26 mouse cellular contexts compared by ENCODE assay signal in genomic region chr12:14574258-14574657, GRCm38 (mm10).
A peak's percentile ranks its signal among the peaks of the same experiment; 100 is the strongest.
DNase-seq lines count a peak whose midpoint lies in the region; ATAC-seq and TF ChIP-seq lines count a peak whose summit lies in the region.
"Had no signal": no experiment of that assay in that cellular context is flagged by ENCODE, and none has a peak within 500 bp of the region (broad histone marks: within the 10 kb centered on the region; RNA-seq: fewer than 3 reads in every experiment).

No protein-coding gene starts in this region.

- 8% methylated on average over 2 of the region's 2 CpGs for WGBS in forebrain, embryonic 11.5 days
- 9% methylated on average over 2 of the region's 2 CpGs for WGBS in forebrain, postnatal 0 days
- WGBS in forebrain, embryonic 14.5 days, result 4% methylated on average over 2 of the region's 2 CpGs
- 16% methylated on average over 2 of the region's 2 CpGs for WGBS in forebrain, embryonic 10.5 days
- WGBS in midbrain, embryonic 16.5 days, result 11% methylated on average over 2 of the region's 2 CpGs
- WGBS in midbrain, embryonic 13.5 days, result 30% methylated on average over 2 of the region's 2 CpGs

- no peaks in the 10 kb centered on the region for H3K4me1 ChIP-seq in forebrain, embryonic 11.5 days (replicated peaks; ENCODE audit: control insufficient read depth, insufficient read depth, low read length)
- no peaks in the 10 kb centered on the region for H3K4me1 ChIP-seq in forebrain, postnatal 0 days (ENCODE audit: insufficient read depth)
- H3K4me1 ChIP-seq in forebrain, embryonic 14.5 days (ENCODE audit: control insufficient read depth, insufficient read depth, low read length), result peaks cover 4% of the 10 kb centered on the region; the same call in 1 of the 2 replicates
- H3K4me1 ChIP-seq in forebrain, embryonic 10.5 days, result peaks cover 10% of the 10 kb centered on the region
- no peaks in the 10 kb centered on the region for H3K4me1 ChIP-seq in midbrain, embryonic 16.5 days (ENCODE audit: control insufficient read depth, insufficient read depth, low read length)
- 0 out of 2 replicates have a peak, but pooled peaks cover 4% of the 10 kb centered on the region for H3K4me1 ChIP-seq in midbrain, embryonic 13.5 days (replicated peaks)
- H3K4me1 ChIP-seq: hindbrain, embryonic 10.5 days; hindbrain, embryonic 13.5 days; intestine, embryonic 15.5 days had no signal

- H3K9ac ChIP-seq in forebrain, embryonic 11.5 days (ENCODE audit: low read length), result no peak overlapping the region
- H3K9ac ChIP-seq in forebrain, postnatal 0 days, result no peak overlapping the region
- H3K9ac ChIP-seq in forebrain, embryonic 14.5 days (ENCODE audit: low read length), result no peak overlapping the region
- no peak overlapping the region for H3K9ac ChIP-seq in midbrain, embryonic 16.5 days (ENCODE audit: low read depth, low read length)
- H3K9ac ChIP-seq in midbrain, embryonic 13.5 days (replicated peaks), result no peak overlapping the region
- H3K9ac ChIP-seq: hindbrain, embryonic 13.5 days; intestine, embryonic 15.5 days had no signal

- H3K9me3 ChIP-seq in forebrain, embryonic 11.5 days (ENCODE audit: control insufficient read depth, low read length), result no peaks in the 10 kb centered on the region
- H3K9me3 ChIP-seq in forebrain, postnatal 0 days (ENCODE audit: low read length), result no peaks in the 10 kb centered on the region
- H3K9me3 ChIP-seq in forebrain, embryonic 14.5 days (replicated peaks; ENCODE audit: control insufficient read depth, low read length), result no peaks in the 10 kb centered on the region
- H3K9me3 ChIP-seq in forebrain, embryonic 10.5 days, result no peaks in the 10 kb centered on the region
- no peaks in the 10 kb centered on the region for H3K9me3 ChIP-seq in midbrain, embryonic 16.5 days (replicated peaks; ENCODE audit: control insufficient read depth, low read length, poor library complexity, severe bottlenecking)
- H3K9me3 ChIP-seq in midbrain, embryonic 13.5 days, result no peaks in the 10 kb centered on the region
- H3K9me3 ChIP-seq: hindbrain, embryonic 10.5 days; hindbrain, embryonic 13.5 days; intestine, embryonic 15.5 days had no signal

- H3K4me2 ChIP-seq in forebrain, embryonic 11.5 days (ENCODE audit: low read depth, low read length, severe bottlenecking), result no peak overlapping the region
- no peak overlapping the region for H3K4me2 ChIP-seq in forebrain, postnatal 0 days (ENCODE audit: low read depth)
- no peak overlapping the region for H3K4me2 ChIP-seq in forebrain, embryonic 14.5 days (ENCODE audit: low read length)
- no peak overlapping the region for H3K4me2 ChIP-seq in midbrain, embryonic 16.5 days (ENCODE audit: low read length)
- no peak overlapping the region for H3K4me2 ChIP-seq in midbrain, embryonic 13.5 days (replicated peaks)
- H3K4me2 ChIP-seq: heart, embryonic 11.5 days; hindbrain, embryonic 13.5 days; intestine, embryonic 15.5 days had no signal

- H3K4me3 ChIP-seq in forebrain, embryonic 11.5 days (ENCODE audit: low read depth, low read length), result no peak overlapping the region
- H3K4me3 ChIP-seq in forebrain, postnatal 0 days (ENCODE audit: low read depth, low read length), result no peak overlapping the region
- no peak overlapping the region for H3K4me3 ChIP-seq in forebrain, embryonic 14.5 days (ENCODE audit: low read depth, low read length)
- H3K4me3 ChIP-seq in forebrain, embryonic 10.5 days, result no peak overlapping the region
- no peak overlapping the region for H3K4me3 ChIP-seq in midbrain, embryonic 16.5 days (ENCODE audit: low read depth, low read length)
- H3K4me3 ChIP-seq in midbrain, embryonic 13.5 days (replicated peaks), result no peak overlapping the region
- H3K4me3 ChIP-seq: hindbrain, embryonic 10.5 days; hindbrain, embryonic 13.5 days; intestine, embryonic 15.5 days had no signal

- H3K27ac ChIP-seq in forebrain, embryonic 11.5 days (ENCODE audit: low read depth, low read length), result peak overlapping the region; percentile 46; the same call in 1 of the 2 replicates
- H3K27ac ChIP-seq in forebrain, postnatal 0 days (ENCODE audit: low read depth, low read length), result no peak overlapping the region
- no peak overlapping the region for H3K27ac ChIP-seq in forebrain, embryonic 14.5 days (ENCODE audit: low read depth, low read length)
- H3K27ac ChIP-seq in forebrain, embryonic 10.5 days, result no peak overlapping the region
- no peak overlapping the region for H3K27ac ChIP-seq in midbrain, embryonic 16.5 days (ENCODE audit: low read length)
- H3K27ac ChIP-seq in midbrain, embryonic 13.5 days, result no peak overlapping the region
- H3K27ac ChIP-seq: hindbrain, embryonic 10.5 days; hindbrain, embryonic 13.5 days; intestine, embryonic 15.5 days had no signal

- DNase-seq in forebrain, embryonic 11.5 days (ENCODE audit: low spot score), result no peak
- DNase-seq in forebrain, postnatal 0 days, result no peak
- peak; percentile 19 for DNase-seq in forebrain, embryonic 14.5 days (ENCODE audit: low spot score)
- no peak for DNase-seq in forebrain, embryonic 10.5 days (ENCODE audit: extremely low spot score, low spot score)
- DNase-seq: adrenal gland, postnatal 10 days; adrenal gland, postnatal 36 days; B cell, adult 2 months; cerebellum, adult 11 months; cerebellum, adult 2 months; cerebellum, adult 9-11 months; cerebellum, postnatal 25 days; gastrocnemius, postnatal 10 days; gastrocnemius, postnatal 36 days; heart, postnatal 36 days; kidney, adult 11 months; kidney, adult 8-10 months had no signal

- peak; percentile 73 for ATAC-seq in forebrain, embryonic 11.5 days (replicated peaks; ENCODE audit: low FRiP score)
- no peak for ATAC-seq in forebrain, postnatal 0 days
- no peak for ATAC-seq in forebrain, embryonic 14.5 days
- ATAC-seq in midbrain, embryonic 16.5 days, result peak; percentile 14; the same call in 1 of the 2 replicates
- ATAC-seq in midbrain, embryonic 13.5 days, result no peak
- ATAC-seq: hindbrain, embryonic 16.5 days; intestine, embryonic 15.5 days; Patski had no signal

- H3K27me3 ChIP-seq in forebrain, embryonic 11.5 days (ENCODE audit: control insufficient read depth, insufficient read depth, low read length), result no peaks in the 10 kb centered on the region
- no peaks in the 10 kb centered on the region for H3K27me3 ChIP-seq in forebrain, postnatal 0 days (ENCODE audit: insufficient read depth, low read length)
- no peaks in the 10 kb centered on the region for H3K27me3 ChIP-seq in forebrain, embryonic 14.5 days (replicated peaks; ENCODE audit: control insufficient read depth, insufficient read depth, low read length)
- H3K27me3 ChIP-seq in forebrain, embryonic 10.5 days (ENCODE audit: poor library complexity, severe bottlenecking), result no peaks in the 10 kb centered on the region
- H3K27me3 ChIP-seq in midbrain, embryonic 16.5 days (ENCODE audit: control insufficient read depth, insufficient read depth, low read depth, low read length), result no peaks in the 10 kb centered on the region
- H3K27me3 ChIP-seq in midbrain, embryonic 13.5 days, result no peaks in the 10 kb centered on the region
- H3K27me3 ChIP-seq: CH12.LX; hindbrain, embryonic 13.5 days; intestine, embryonic 15.5 days; Patski had no signal

- no peaks in the 10 kb centered on the region for H3K36me3 ChIP-seq in forebrain, embryonic 11.5 days (ENCODE audit: control insufficient read depth, insufficient read depth, low read length)
- no peaks in the 10 kb centered on the region for H3K36me3 ChIP-seq in forebrain, postnatal 0 days (ENCODE audit: insufficient read depth)
- no peaks in the 10 kb centered on the region for H3K36me3 ChIP-seq in forebrain, embryonic 14.5 days (ENCODE audit: control insufficient read depth, insufficient read depth, low read length)
- H3K36me3 ChIP-seq in forebrain, embryonic 10.5 days (replicated peaks), result no peaks in the 10 kb centered on the region
- H3K36me3 ChIP-seq in midbrain, embryonic 16.5 days (ENCODE audit: control insufficient read depth, insufficient read depth, low read length), result no peaks in the 10 kb centered on the region
- no peaks in the 10 kb centered on the region for H3K36me3 ChIP-seq in midbrain, embryonic 13.5 days
- H3K36me3 ChIP-seq: G1E; hindbrain, embryonic 10.5 days; hindbrain, embryonic 13.5 days; intestine, embryonic 15.5 days had no signal

- TF ChIP-seq CTCF in forebrain, postnatal 0 days (IDR thresholded peaks at IDR 0.05; ENCODE audit: low read depth), result no peak

Comparison
In these comparisons a context has a peak if more than half of its experiments do, and no peak if none do; other contexts are left out.
1. ATAC-seq: peak in forebrain, embryonic 11.5 days (single experiment) and midbrain, embryonic 16.5 days (single experiment); none in forebrain, postnatal 0 days (single experiment), forebrain, embryonic 14.5 days (single experiment) and midbrain, embryonic 13.5 days (single experiment).